Mouse (Mus musculus) liver, embryonic 15.5 days (tissue): Measurements from ENCODE around the gene Ubac2. TPM values are rescaled to one million over a fixed set of nuclear protein-coding genes. Genes with fewer than 3 reads are reported as not detected.

ENCODE experiments used
- ATAC-seq: fragments of 200-750 bp; cut with Nextera tagmentation; 2 replicates; pipeline ENCODE4 v1.8.0; 2017; ENCODE audit warnings: moderate number of reproducible peaks, mild to moderate bottlenecking, moderate library complexity; ENCODE audit not compliant: insufficient read depth
- H3K27ac ChIP-seq: fragments of 300-500 bp; sonication (generic); replicated peaks from 2 replicates; pipeline ENCODE4 v1.5.1; 2015; ENCODE audit warnings: mild to moderate bottlenecking, inconsistent platforms
- H3K27me3 ChIP-seq: fragments of 300-500 bp; sonication (generic); 2 replicates; pipeline ENCODE4 v1.6.1; 2015; ENCODE audit warnings: mild to moderate bottlenecking, inconsistent platforms
- H3K36me3 ChIP-seq: fragments of 300-500 bp; sonication (generic); replicated peaks from 2 replicates; pipeline ENCODE4 v1.6.1; 2015; ENCODE audit warnings: moderate library complexity, mild to moderate bottlenecking, inconsistent platforms
- H3K4me1 ChIP-seq: fragments of 300-500 bp; sonication (generic); replicated peaks from 2 replicates; pipeline ENCODE4 v1.6.1; 2015; ENCODE audit warnings: inconsistent platforms
- H3K4me2 ChIP-seq: fragments of 300-500 bp; sonication (generic); 2 replicates; pipeline ENCODE4 v1.6.1; 2015; ENCODE audit warnings: moderate library complexity, mild to moderate bottlenecking, inconsistent platforms
- H3K4me3 ChIP-seq: fragments of 300-500 bp; sonication (generic); replicated peaks from 2 replicates; pipeline ENCODE4 v1.5.1; 2015; ENCODE audit warnings: mild to moderate bottlenecking, inconsistent platforms
- H3K9ac ChIP-seq: fragments of 300-500 bp; sonication (generic); 2 replicates; pipeline ENCODE4 v1.6.1; 2015; ENCODE audit warnings: moderate library complexity, mild to moderate bottlenecking, inconsistent platforms
- H3K9me3 ChIP-seq: fragments of 300-500 bp; sonication (generic); replicated peaks from 2 replicates; pipeline ENCODE4 v1.6.1; 2016; ENCODE audit warnings: inconsistent platforms
- WGBS: fragments of 180-500 bp; shearing (Covaris S2); methylation state at CpG from one replicate; pipeline ENCODE4 v1.1.7; 2015; ENCODE audit warnings: mixed read lengths; ENCODE audit not compliant: insufficient replicate concordance; 5-methylcytosine and 5-hydroxymethylcytosine counted together
- polyA plus RNA-seq: library from polyadenylated mRNA; unstranded; fragments of >200 nt; fragmentation: Nextera tagmentation; extraction: Ambion mirVana; gene quantifications from 2 replicates; pipeline ENCODE4 v1.2.1, GENCODE M21; 2015

Ubac2 gene
- polyA plus RNA-seq, 1 experiment from 2014 or later = 20.0 TPM

GRCm38 (mm10) chr14:121970402-121970801 lies 92.0 kb downstream of the Ubac2 start:
- Histone ChIP-seq H3K27me3 (no peaks in the 10 kb centered on the region), H3K4me1 (no peaks in the 10 kb centered on the region), H3K9ac (no peak overlapping the region), H3K4me2 (no peak overlapping the region), H3K4me3 (no peak overlapping the region), H3K36me3 (0 out of 2 replicates have a peak, but pooled peaks cover 3% of the 10 kb centered on the region), H3K27ac (no peak overlapping the region), H3K9me3 (no peaks in the 10 kb centered on the region)
- ATAC-seq = no peak
- 70% methylated on average over 1 of the region's 1 CpGs for WGBS

- Histone ChIP-seq H3K27ac (no peak overlapping the region), H3K27me3 (no peaks in the 10 kb centered on the region), H3K4me3 (no peak overlapping the region), H3K36me3 (0 out of 2 replicates have a peak, but pooled peaks cover 3% of the 10 kb centered on the region), H3K9me3 (0 out of 2 replicates have a peak, but pooled peaks cover 3% of the 10 kb centered on the region), H3K4me2 (no peak overlapping the region), H3K4me1 (no peaks in the 10 kb centered on the region), H3K9ac (no peak overlapping the region)
- 60% methylated on average over 10 of the region's 10 CpGs for WGBS
- no peak for ATAC-seq
Observed at GRCm38 (mm10) chr14:121973114-121973513, 94.7 kb downstream of the Ubac2 start.

- peaks cover 17% of the 10 kb centered on the region for H3K4me1 ChIP-seq
- no peak for ATAC-seq
- 62% methylated on average over 1 of the region's 1 CpGs for WGBS
Observed at GRCm38 (mm10) chr14:121981531-121981930, 103.1 kb downstream of the Ubac2 start.

GRCm38 (mm10) chr14:121983009-121983933 lies 104.9 kb downstream of the Ubac2 start:
- Histone ChIP-seq H3K27ac (0 out of 2 replicates have a peak overlapping the region, but pooled peaks have one; percentile 29), H3K9me3 (no peaks in the 10 kb centered on the region), H3K4me3 (no peak overlapping the region), H3K36me3 (no peaks in the 10 kb centered on the region), H3K9ac (no peak overlapping the region), H3K4me1 (peaks cover 18% of the 10 kb centered on the region), H3K4me2 (no peak overlapping the region), H3K27me3 (no peaks in the 10 kb centered on the region)
- ATAC-seq = 0 out of 2 replicates have a peak, but pooled peaks have one; percentile 44
- WGBS = 33% methylated on average over 8 of the region's 8 CpGs

More at GRCm38 (mm10) chr14:121981531-121981930, 103.1 kb downstream of the Ubac2 start:
- H3K36me3 ChIP-seq = no peaks in the 10 kb centered on the region
- no peak overlapping the region for H3K9ac ChIP-seq
- H3K4me3 ChIP-seq = no peak overlapping the region
- H3K4me2 ChIP-seq = no peak overlapping the region
- no peaks in the 10 kb centered on the region for H3K9me3 ChIP-seq
- no peaks in the 10 kb centered on the region for H3K27me3 ChIP-seq
- H3K27ac ChIP-seq = no peak overlapping the region

- no peaks in the 10 kb centered on the region for H3K36me3 ChIP-seq
- H3K9ac ChIP-seq = no peak overlapping the region
- no peak overlapping the region for H3K27ac ChIP-seq
- H3K4me1 ChIP-seq = peaks cover 33% of the 10 kb centered on the region
- no peak overlapping the region for H3K4me3 ChIP-seq
- WGBS = 21% methylated on average over 3 of the region's 3 CpGs
- no peak overlapping the region for H3K4me2 ChIP-seq
- no peak for ATAC-seq
- H3K27me3 ChIP-seq = no peaks in the 10 kb centered on the region
- H3K9me3 ChIP-seq = no peaks in the 10 kb centered on the region
Observed at GRCm38 (mm10) chr14:121985477-121985876, 107.1 kb downstream of the Ubac2 start.

- no peak for ATAC-seq
- WGBS = 57% methylated on average over 6 of the region's 6 CpGs
Observed at GRCm38 (mm10) chr14:121986028-121986427, 107.6 kb downstream of the Ubac2 start.

GRCm38 (mm10) chr14:121987287-121987686 lies 108.9 kb downstream of the Ubac2 start:
- no peak for ATAC-seq
- Histone ChIP-seq H3K4me3 (no peak overlapping the region), H3K9ac (no peak overlapping the region), H3K4me2 (no peak overlapping the region), H3K4me1 (peaks cover 33% of the 10 kb centered on the region), H3K9me3 (no peaks in the 10 kb centered on the region), H3K27me3 (no peaks in the 10 kb centered on the region), H3K36me3 (no peaks in the 10 kb centered on the region), H3K27ac (no peak overlapping the region)
- whole genome bisulfite sequencing = 50% methylated on average over 1 of the region's 1 CpGs

More at GRCm38 (mm10) chr14:121986028-121986427, 107.6 kb downstream of the Ubac2 start:
- no peak overlapping the region for H3K9ac ChIP-seq
- no peaks in the 10 kb centered on the region for H3K27me3 ChIP-seq
- H3K4me1 ChIP-seq = peaks cover 33% of the 10 kb centered on the region
- no peaks in the 10 kb centered on the region for H3K9me3 ChIP-seq
- H3K4me2 ChIP-seq = no peak overlapping the region
- no peak overlapping the region for H3K27ac ChIP-seq
- H3K36me3 ChIP-seq = no peaks in the 10 kb centered on the region
- H3K4me3 ChIP-seq = no peak overlapping the region

GRCm38 (mm10) chr14:121987691-121988090 lies 109.3 kb downstream of the Ubac2 start:
- no peak for ATAC-seq
- 60% methylated on average over 4 of the region's 4 CpGs for WGBS
- Histone ChIP-seq H3K4me1 (peaks cover 33% of the 10 kb centered on the region), H3K9ac (no peak overlapping the region), H3K27me3 (no peaks in the 10 kb centered on the region), H3K9me3 (no peaks in the 10 kb centered on the region), H3K36me3 (no peaks in the 10 kb centered on the region), H3K4me2 (no peak overlapping the region), H3K4me3 (no peak overlapping the region), H3K27ac (no peak overlapping the region)

GRCm38 (mm10) chr14:121989331-121989730 lies 110.9 kb downstream of the Ubac2 start:
- no peak for ATAC-seq
- H3K4me2 ChIP-seq = no peak overlapping the region
- H3K9me3 ChIP-seq = no peaks in the 10 kb centered on the region
- no peak overlapping the region for H3K9ac ChIP-seq
- no peak overlapping the region for H3K4me3 ChIP-seq
- WGBS = 79% methylated on average over 3 of the region's 3 CpGs
- no peaks in the 10 kb centered on the region for H3K36me3 ChIP-seq
- H3K27ac ChIP-seq = no peak overlapping the region
- H3K27me3 ChIP-seq = no peaks in the 10 kb centered on the region
- H3K4me1 ChIP-seq = peaks cover 29% of the 10 kb centered on the region

- Histone ChIP-seq H3K4me1 (peaks cover 29% of the 10 kb centered on the region), H3K9me3 (no peaks in the 10 kb centered on the region), H3K27me3 (no peaks in the 10 kb centered on the region), H3K9ac (no peak overlapping the region), H3K4me3 (no peak overlapping the region), H3K36me3 (no peaks in the 10 kb centered on the region), H3K27ac (no peak overlapping the region), H3K4me2 (no peak overlapping the region)
- ATAC-seq = no peak
- WGBS = 62% methylated on average over 3 of the region's 3 CpGs
Observed at GRCm38 (mm10) chr14:121989869-121990268, 111.4 kb downstream of the Ubac2 start.

- Histone ChIP-seq H3K4me1 (peaks cover 37% of the 10 kb centered on the region), H3K9me3 (no peaks in the 10 kb centered on the region), H3K27ac (no peak overlapping the region), H3K27me3 (no peaks in the 10 kb centered on the region), H3K4me2 (no peak overlapping the region), H3K36me3 (no peaks in the 10 kb centered on the region), H3K4me3 (no peak overlapping the region), H3K9ac (no peak overlapping the region)
- no peak for ATAC-seq
- 70% methylated on average over 6 of the region's 6 CpGs for WGBS
Observed at GRCm38 (mm10) chr14:121990897-121991296, 112.5 kb downstream of the Ubac2 start.
